Mouse (Mus musculus): Measurements from ENCODE around the gene Rad23b.

- TF ChIP-seq CTCF (IDR thresholded peaks at IDR 0.05; ENCODE audit: borderline replicate concordance, insufficient read depth, low read length): no peak
- TF ChIP-seq POLR2A (IDR thresholded peaks at IDR 0.05; ENCODE audit: low read depth, low read length): no peak
Observed at GRCm38 (mm10) chr4:55339388-55339787, 10.5 kb upstream of the Rad23b start.

Data from embryonic fibroblast, embryonic 13.5 days (primary cell).